Mouse (Mus musculus): Measurements from ENCODE around the gene Slc4a3. TPM values are rescaled to one million over a fixed set of nuclear protein-coding genes. Genes with fewer than 3 reads are reported as not detected.

The Slc4a3 gene
- total RNA-seq (2015; ENCODE audit: low replicate concordance): 0.36 TPM in 1 of 2 replicates, not detected in the other
- total RNA-seq (2017; ENCODE audit: low replicate concordance): 0.13 TPM in 1 of 2 replicates, not detected in the other

- no peak for ATAC-seq (replicated peaks; ENCODE audit: low FRiP score, poor library complexity, severe bottlenecking)
Measured at GRCm38 (mm10) chr1:75545965-75546956, at the start of gene Slc4a3. Gene Slc4a3, plus strand, starts transcription at chr1:75546266.

- no peak for ATAC-seq (replicated peaks; ENCODE audit: low FRiP score, poor library complexity, severe bottlenecking)
Measured at GRCm38 (mm10) chr1:75498897-75499296, 47.2 kb upstream of the Slc4a3 start.

GRCm38 (mm10) chr1:75499441-75499840 lies 46.6 kb upstream of the Slc4a3 start:
- ATAC-seq (replicated peaks; ENCODE audit: low FRiP score, poor library complexity, severe bottlenecking): no peak

- no peak for ATAC-seq (replicated peaks; ENCODE audit: low FRiP score, poor library complexity, severe bottlenecking)
Measured at GRCm38 (mm10) chr1:75501905-75502304, 44.2 kb upstream of the Slc4a3 start.

GRCm38 (mm10) chr1:75502945-75503650 lies 43.0 kb upstream of the Slc4a3 start:
- no peak for ATAC-seq (replicated peaks; ENCODE audit: low FRiP score, poor library complexity, severe bottlenecking)

- no peak for ATAC-seq (replicated peaks; ENCODE audit: low FRiP score, poor library complexity, severe bottlenecking)
Measured at GRCm38 (mm10) chr1:75503651-75503980, 42.5 kb upstream of the Slc4a3 start.

- no peak for ATAC-seq (replicated peaks; ENCODE audit: low FRiP score, poor library complexity, severe bottlenecking)
Measured at GRCm38 (mm10) chr1:75504256-75505045, 41.6 kb upstream of the Slc4a3 start.

GRCm38 (mm10) chr1:75505159-75505955 lies 40.7 kb upstream of the Slc4a3 start:
- no peak for ATAC-seq (replicated peaks; ENCODE audit: low FRiP score, poor library complexity, severe bottlenecking)

GRCm38 (mm10) chr1:75505956-75506831 lies 39.9 kb upstream of the Slc4a3 start, which contains the start of gene Obsl1:
Gene Obsl1, minus strand, starts transcription at chr1:75506452.
- no peak for ATAC-seq (replicated peaks; ENCODE audit: low FRiP score, poor library complexity, severe bottlenecking)

GRCm38 (mm10) chr1:75507006-75507405 lies 39.1 kb upstream of the Slc4a3 start, which contains the start of gene Inha:
Gene Inha, plus strand, starts transcription at chr1:75507077.
- no peak for ATAC-seq (replicated peaks; ENCODE audit: low FRiP score, poor library complexity, severe bottlenecking)

- no peak for ATAC-seq (replicated peaks; ENCODE audit: low FRiP score, poor library complexity, severe bottlenecking)
Measured at GRCm38 (mm10) chr1:75509586-75509985, 36.5 kb upstream of the Slc4a3 start.

GRCm38 (mm10) chr1:75510154-75510553 lies 35.9 kb upstream of the Slc4a3 start:
- ATAC-seq (replicated peaks; ENCODE audit: low FRiP score, poor library complexity, severe bottlenecking): no peak

GRCm38 (mm10) chr1:75511437-75512210 lies 34.4 kb upstream of the Slc4a3 start:
- no peak for ATAC-seq (replicated peaks; ENCODE audit: low FRiP score, poor library complexity, severe bottlenecking)

- ATAC-seq (replicated peaks; ENCODE audit: low FRiP score, poor library complexity, severe bottlenecking): no peak
Measured at GRCm38 (mm10) chr1:75512550-75512949, 33.5 kb upstream of the Slc4a3 start.

GRCm38 (mm10) chr1:75516703-75517380 lies 29.2 kb upstream of the Slc4a3 start:
- ATAC-seq (replicated peaks; ENCODE audit: low FRiP score, poor library complexity, severe bottlenecking): no peak

GRCm38 (mm10) chr1:75517984-75518383 lies 28.1 kb upstream of the Slc4a3 start:
- no peak for ATAC-seq (replicated peaks; ENCODE audit: low FRiP score, poor library complexity, severe bottlenecking)

GRCm38 (mm10) chr1:75518427-75518826 lies 27.6 kb upstream of the Slc4a3 start:
- ATAC-seq (replicated peaks; ENCODE audit: low FRiP score, poor library complexity, severe bottlenecking): no peak

Measured in erythroid progenitor cell, adult 5-6 weeks (primary cell).